Mouse (Mus musculus) adrenal gland, adult 2 months (tissue): ENCODE measurements at regions not wholly inside any gene's neighbourhood (a gene's known extent, or its start where the extent isn't known, plus 50 kb on each side); places are given as distances from the start of the nearest gene placed in this dataset.
A peak's percentile ranks its signal among the peaks of the same experiment; 100 is the strongest.
"Not testable (repeated sequence)": the region's sequence is repeated elsewhere in the genome, so short reads cannot be mapped to it uniquely, and the experiment has no call there.

ENCODE experiments used
- DNase-seq: peaks from one replicate; pipeline ENCODE4 v3.0.0; 2021

- DNase-seq: no peak
Observed at GRCm38 (mm10) chr10:20891426-20891825, 60.9 kb upstream of the Ahi1 start.

- DNase-seq: no peak
Observed at GRCm38 (mm10) chr10:20883618-20884017, 68.7 kb upstream of the Ahi1 start.

GRCm38 (mm10) chr10:20882599-20882998 is 69.7 kb upstream of the Ahi1 start:
- DNase-seq: no peak

GRCm38 (mm10) chr10:20880251-20880650 is 72.1 kb upstream of the Ahi1 start:
- no peak for DNase-seq

GRCm38 (mm10) chr10:20879482-20879881 is 72.9 kb upstream of the Ahi1 start:
- no peak for DNase-seq

GRCm38 (mm10) chr10:20867076-20867475 is 85.3 kb upstream of the Ahi1 start:
- DNase-seq: no peak

- no peak for DNase-seq
Observed at GRCm38 (mm10) chr10:20865031-20865430, 87.3 kb upstream of the Ahi1 start.

GRCm38 (mm10) chr10:20857413-20857812 is 94.9 kb upstream of the Ahi1 start:
- DNase-seq: no peak

GRCm38 (mm10) chr10:20854621-20855363 is 97.6 kb upstream of the Ahi1 start:
- DNase-seq: peak; percentile 7

- DNase-seq: no peak
Observed at GRCm38 (mm10) chr10:20847287-20847686, 105.1 kb upstream of the Ahi1 start.

- DNase-seq: no peak
Observed at GRCm38 (mm10) chr10:20843277-20843676, 109.1 kb upstream of the Ahi1 start.

- DNase-seq: no peak
Observed at GRCm38 (mm10) chr10:20842131-20842530, 110.2 kb upstream of the Ahi1 start.

- no peak for DNase-seq
Observed at GRCm38 (mm10) chr10:20841430-20842040, 110.8 kb upstream of the Ahi1 start.

- no peak for DNase-seq
Observed at GRCm38 (mm10) chr10:20838685-20839425, 113.5 kb upstream of the Ahi1 start.

- not testable (repeated sequence) for DNase-seq
Observed at GRCm38 (mm10) chr10:20836816-20837215, 111.9 kb upstream of the Pde7b start.

GRCm38 (mm10) chr10:20834806-20835575 is 110.1 kb upstream of the Pde7b start:
- peak; percentile 18 for DNase-seq

- DNase-seq: peak; percentile 30
Observed at GRCm38 (mm10) chr10:20828304-20828703, 103.4 kb upstream of the Pde7b start.

- no peak for DNase-seq
Observed at GRCm38 (mm10) chr10:20827473-20827872, 102.6 kb upstream of the Pde7b start.

GRCm38 (mm10) chr10:20818548-20818947 is 93.7 kb upstream of the Pde7b start:
- no peak for DNase-seq

- DNase-seq: no peak
Observed at GRCm38 (mm10) chr10:20799792-20800191, 74.9 kb upstream of the Pde7b start.

- no peak for DNase-seq
Observed at GRCm38 (mm10) chr10:20798400-20798799, 73.5 kb upstream of the Pde7b start.

- DNase-seq: no peak
Observed at GRCm38 (mm10) chr10:20793956-20794355, 69.1 kb upstream of the Pde7b start.
